Mouse (Mus musculus): ENCODE results near the gene Gm26657. TPM values are rescaled to one million over a fixed set of nuclear protein-coding genes. Genes with fewer than 3 reads are reported as not detected.

Gm26657 gene
- polyA plus RNA-seq, 1 experiment from 2014 or later: not detected

DNA sequence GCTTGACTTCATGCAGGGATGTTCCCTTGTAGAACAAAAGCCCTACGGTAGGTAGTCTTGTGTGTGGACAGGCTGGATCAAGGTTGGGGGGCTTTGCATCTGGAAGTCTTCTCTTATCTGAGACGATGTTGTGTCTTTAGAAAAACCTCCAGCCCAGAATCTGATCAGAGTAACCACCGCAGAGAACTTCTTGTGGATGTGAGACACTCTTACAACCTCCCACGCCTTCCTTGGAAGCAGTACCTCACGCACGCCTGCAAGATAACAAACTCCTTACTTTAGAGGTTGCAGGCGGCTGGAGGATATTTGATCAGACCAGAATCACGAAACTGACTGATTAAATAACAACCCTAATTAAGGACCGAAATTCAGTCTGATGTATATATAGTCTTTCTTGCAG, 19.5 kb upstream of the Gm26657 start:
- WGBS: 89% methylated on average over 9 of the region's 9 CpGs
- Histone ChIP-seq H3K4me3 (ENCODE audit: low read depth, low read length) (no peak overlapping the region), H3K27ac (ENCODE audit: low read depth, low read length) (no peak overlapping the region), H3K27me3 (ENCODE audit: control insufficient read depth, insufficient read depth, low read length) (no peaks in the 10 kb centered on the region), H3K9ac (ENCODE audit: low read length) (no peak overlapping the region), H3K4me2 (ENCODE audit: low read depth, low read length, severe bottlenecking) (no peak overlapping the region), H3K9me3 (ENCODE audit: control insufficient read depth, low read length) (no peaks in the 10 kb centered on the region), H3K4me1 (replicated peaks; ENCODE audit: control insufficient read depth, insufficient read depth, low read length) (no peaks in the 10 kb centered on the region), H3K36me3 (ENCODE audit: control insufficient read depth, insufficient read depth, low read length) (no peaks in the 10 kb centered on the region)
- DNase-seq (ENCODE audit: low spot score) (no peak), ATAC-seq (replicated peaks; ENCODE audit: low FRiP score) (no peak)

- Histone ChIP-seq H3K4me3 (ENCODE audit: low read depth, low read length) (no peak overlapping the region), H3K27me3 (ENCODE audit: control insufficient read depth, insufficient read depth, low read length) (no peaks in the 10 kb centered on the region), H3K9ac (ENCODE audit: low read length) (no peak overlapping the region), H3K36me3 (ENCODE audit: control insufficient read depth, insufficient read depth, low read length) (no peaks in the 10 kb centered on the region), H3K9me3 (ENCODE audit: control insufficient read depth, low read length) (no peaks in the 10 kb centered on the region), H3K27ac (ENCODE audit: low read depth, low read length) (no peak overlapping the region), H3K4me1 (replicated peaks; ENCODE audit: control insufficient read depth, insufficient read depth, low read length) (no peaks in the 10 kb centered on the region), H3K4me2 (ENCODE audit: low read depth, low read length, severe bottlenecking) (no peak overlapping the region)
- ATAC-seq (replicated peaks; ENCODE audit: low FRiP score) (no peak), DNase-seq (ENCODE audit: low spot score) (no peak)
- 28% methylated on average over 3 of the region's 3 CpGs for WGBS
These were observed 18.4 kb upstream of the Gm26657 start for GRCm38 (mm10) chr4:56721469-56721868.

DNA sequence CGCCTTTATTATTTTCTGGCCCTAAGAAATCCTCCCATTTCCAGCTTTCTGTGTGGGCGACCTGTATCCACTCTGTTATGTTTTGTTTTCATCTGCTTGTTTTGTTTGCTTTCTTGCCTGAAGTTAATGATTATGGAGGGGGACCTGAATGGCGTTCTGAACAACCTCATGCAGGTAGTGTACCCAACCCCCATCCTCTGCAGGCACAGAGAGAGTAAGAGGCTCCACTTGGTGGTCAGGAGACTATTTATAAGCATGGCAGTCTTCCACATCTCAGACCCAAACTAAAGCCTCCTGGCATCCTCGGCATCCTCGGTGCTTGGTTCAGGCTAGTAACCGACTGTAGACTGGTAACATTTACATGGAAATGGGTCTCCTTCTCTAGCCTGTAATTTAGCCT, 17.5 kb upstream of the Gm26657 start:
- H3K36me3 ChIP-seq (ENCODE audit: control insufficient read depth, insufficient read depth, low read length): no peaks in the 10 kb centered on the region
- no peak overlapping the region for H3K4me3 ChIP-seq (ENCODE audit: low read depth, low read length)
- H3K4me2 ChIP-seq (ENCODE audit: low read depth, low read length, severe bottlenecking): no peak overlapping the region
- no peak overlapping the region for H3K27ac ChIP-seq (ENCODE audit: low read depth, low read length)
- no peaks in the 10 kb centered on the region for H3K27me3 ChIP-seq (ENCODE audit: control insufficient read depth, insufficient read depth, low read length)
- H3K4me1 ChIP-seq (replicated peaks; ENCODE audit: control insufficient read depth, insufficient read depth, low read length): no peaks in the 10 kb centered on the region
- no peak overlapping the region for H3K9ac ChIP-seq (ENCODE audit: low read length)
- no peaks in the 10 kb centered on the region for H3K9me3 ChIP-seq (ENCODE audit: control insufficient read depth, low read length)
- 69% methylated on average over 6 of the region's 6 CpGs for WGBS
- DNase-seq (ENCODE audit: low spot score) (no peak), ATAC-seq (replicated peaks; ENCODE audit: low FRiP score) (no peak)

- DNase-seq (ENCODE audit: low spot score): no peak
- ATAC-seq (replicated peaks; ENCODE audit: low FRiP score): no peak
- H3K4me2 ChIP-seq (ENCODE audit: low read depth, low read length, severe bottlenecking): no peak overlapping the region
- H3K9ac ChIP-seq (ENCODE audit: low read length): no peak overlapping the region
- no peak overlapping the region for H3K27ac ChIP-seq (ENCODE audit: low read depth, low read length)
- H3K4me1 ChIP-seq (replicated peaks; ENCODE audit: control insufficient read depth, insufficient read depth, low read length): no peaks in the 10 kb centered on the region
- H3K36me3 ChIP-seq (ENCODE audit: control insufficient read depth, insufficient read depth, low read length): no peaks in the 10 kb centered on the region
- H3K9me3 ChIP-seq (ENCODE audit: control insufficient read depth, low read length): no peaks in the 10 kb centered on the region
- no peak overlapping the region for H3K4me3 ChIP-seq (ENCODE audit: low read depth, low read length)
- WGBS: 97% methylated on average over 6 of the region's 6 CpGs
- H3K27me3 ChIP-seq (ENCODE audit: control insufficient read depth, insufficient read depth, low read length): no peaks in the 10 kb centered on the region
These were observed 16.6 kb upstream of the Gm26657 start for GRCm38 (mm10) chr4:56723237-56723636.

DNA sequence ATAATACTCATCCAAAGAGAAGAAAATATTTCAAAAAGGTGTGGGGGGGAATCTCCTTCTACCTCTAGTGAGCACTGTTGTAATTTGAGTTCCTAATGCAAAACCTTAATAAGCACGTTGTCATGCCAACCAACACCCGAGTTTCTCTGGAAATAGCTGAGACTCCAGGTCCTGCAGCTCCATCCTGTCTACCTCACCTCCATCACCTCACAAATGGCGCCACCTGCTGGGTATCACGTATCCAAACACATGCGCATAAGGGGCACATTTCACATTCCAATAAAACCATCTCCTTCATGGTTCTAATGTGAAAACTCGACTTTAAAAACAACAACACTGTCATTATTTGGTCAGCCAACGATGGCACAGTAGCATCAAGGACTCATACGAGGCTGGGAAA, 14.0 kb upstream of the Gm26657 start:
- 61% methylated on average over 8 of the region's 8 CpGs for WGBS
- H3K27me3 ChIP-seq (ENCODE audit: control insufficient read depth, insufficient read depth, low read length): no peaks in the 10 kb centered on the region
- H3K27ac ChIP-seq (ENCODE audit: low read depth, low read length): no peak overlapping the region
- ATAC-seq (replicated peaks; ENCODE audit: low FRiP score): no peak
- DNase-seq (ENCODE audit: low spot score): no peak
- H3K9ac ChIP-seq (ENCODE audit: low read length): no peak overlapping the region
- no peaks in the 10 kb centered on the region for H3K9me3 ChIP-seq (ENCODE audit: control insufficient read depth, low read length)
- no peaks in the 10 kb centered on the region for H3K36me3 ChIP-seq (ENCODE audit: control insufficient read depth, insufficient read depth, low read length)
- no peak overlapping the region for H3K4me2 ChIP-seq (ENCODE audit: low read depth, low read length, severe bottlenecking)
- H3K4me1 ChIP-seq (replicated peaks; ENCODE audit: control insufficient read depth, insufficient read depth, low read length): no peaks in the 10 kb centered on the region
- no peak overlapping the region for H3K4me3 ChIP-seq (ENCODE audit: low read depth, low read length)

DNA sequence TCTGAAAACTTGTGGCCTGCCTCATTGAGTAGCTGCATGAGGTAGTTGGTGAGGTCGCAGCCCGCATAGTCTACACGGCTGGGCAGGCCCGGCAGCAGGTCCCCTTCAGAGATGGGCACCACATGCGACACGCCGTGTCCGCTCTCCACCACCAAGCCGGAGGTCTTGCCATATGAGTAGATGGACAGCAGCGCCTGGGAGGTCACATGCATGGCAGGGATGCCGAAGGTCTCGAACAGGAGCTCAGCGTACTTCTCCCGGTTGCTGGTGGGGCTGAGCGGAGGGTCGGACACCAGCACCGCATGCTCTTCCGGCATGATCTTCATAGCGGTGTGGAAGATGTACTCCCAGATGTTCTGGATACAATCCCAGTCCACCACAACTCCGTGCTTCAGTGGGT, 741 bp downstream of the Gm26657 start:
- 96% methylated on average over 20 of the region's 20 CpGs for WGBS
- H3K9me3 ChIP-seq (ENCODE audit: control insufficient read depth, low read length): no peaks in the 10 kb centered on the region
- no peak overlapping the region for H3K27ac ChIP-seq (ENCODE audit: low read depth, low read length)
- no peaks in the 10 kb centered on the region for H3K27me3 ChIP-seq (ENCODE audit: control insufficient read depth, insufficient read depth, low read length)
- ATAC-seq (replicated peaks; ENCODE audit: low FRiP score): no peak
- no peak overlapping the region for H3K9ac ChIP-seq (ENCODE audit: low read length)
- no peak overlapping the region for H3K4me3 ChIP-seq (ENCODE audit: low read depth, low read length)
- H3K4me2 ChIP-seq (ENCODE audit: low read depth, low read length, severe bottlenecking): no peak overlapping the region
- H3K36me3 ChIP-seq (ENCODE audit: control insufficient read depth, insufficient read depth, low read length): peaks cover 4% of the 10 kb centered on the region; the same call in 1 of the 2 replicates
- no peaks in the 10 kb centered on the region for H3K4me1 ChIP-seq (replicated peaks; ENCODE audit: control insufficient read depth, insufficient read depth, low read length)
- no peak for DNase-seq (ENCODE audit: low spot score)

GRCm38 (mm10) chr4:56741041-56741493, 1.2 kb downstream of the Gm26657 start, which contains the start of gene Actl7b:
TSS of gene Actl7b (minus strand) at chr4:56741443.
- H3K9me3 ChIP-seq (ENCODE audit: control insufficient read depth, low read length): no peaks in the 10 kb centered on the region
- H3K27me3 ChIP-seq (ENCODE audit: control insufficient read depth, insufficient read depth, low read length): no peaks in the 10 kb centered on the region
- H3K4me3 ChIP-seq (ENCODE audit: low read depth, low read length): no peak within 1 kb of the TSS
- 94% methylated on average over 13 of the region's 13 CpGs for WGBS
- no peak within 1 kb of the TSS for H3K9ac ChIP-seq (ENCODE audit: low read length)
- DNase-seq (ENCODE audit: low spot score) (no peak), ATAC-seq (replicated peaks; ENCODE audit: low FRiP score) (no peak)
- peaks cover 4% of the 10 kb centered on the region; the same call in 1 of the 2 replicates for H3K36me3 ChIP-seq (ENCODE audit: control insufficient read depth, insufficient read depth, low read length)
- H3K4me1 ChIP-seq (replicated peaks; ENCODE audit: control insufficient read depth, insufficient read depth, low read length): no peaks in the 10 kb centered on the region
- H3K27ac ChIP-seq (ENCODE audit: low read depth, low read length): no peak within 1 kb of the TSS
- H3K4me2 ChIP-seq (ENCODE audit: low read depth, low read length, severe bottlenecking): no peak within 1 kb of the TSS

DNA sequence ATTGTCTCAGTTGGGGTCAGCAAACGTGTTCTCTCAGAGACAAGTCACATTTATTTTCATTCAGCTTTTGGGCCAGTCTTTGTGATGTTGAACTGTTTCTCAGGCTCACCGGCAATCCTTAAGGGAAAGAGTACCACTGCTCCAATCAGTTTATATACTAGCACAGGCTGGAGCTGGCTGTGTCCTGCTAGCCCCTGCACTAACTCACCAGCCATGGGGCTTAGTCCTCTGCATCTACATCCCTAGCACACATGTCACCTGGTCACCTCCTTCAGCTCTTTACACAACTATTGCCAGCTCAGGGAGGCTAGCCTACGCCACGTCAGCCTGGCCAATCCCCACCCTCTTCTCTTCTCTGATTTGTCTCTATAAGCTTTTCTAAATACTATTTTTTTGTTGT, 2.8 kb downstream of the Gm26657 start:
- Histone ChIP-seq H3K4me2 (ENCODE audit: low read depth, low read length, severe bottlenecking) (no peak overlapping the region), H3K4me3 (ENCODE audit: low read depth, low read length) (no peak overlapping the region), H3K9me3 (ENCODE audit: control insufficient read depth, low read length) (no peaks in the 10 kb centered on the region), H3K27me3 (ENCODE audit: control insufficient read depth, insufficient read depth, low read length) (no peaks in the 10 kb centered on the region), H3K36me3 (ENCODE audit: control insufficient read depth, insufficient read depth, low read length) (peaks cover 4% of the 10 kb centered on the region; the same call in 1 of the 2 replicates), H3K27ac (ENCODE audit: low read depth, low read length) (no peak overlapping the region), H3K4me1 (replicated peaks; ENCODE audit: control insufficient read depth, insufficient read depth, low read length) (no peaks in the 10 kb centered on the region), H3K9ac (ENCODE audit: low read length) (no peak overlapping the region)
- 90% methylated on average over 4 of the region's 4 CpGs for WGBS
- DNase-seq (ENCODE audit: low spot score) (no peak), ATAC-seq (replicated peaks; ENCODE audit: low FRiP score) (no peak)

DNA sequence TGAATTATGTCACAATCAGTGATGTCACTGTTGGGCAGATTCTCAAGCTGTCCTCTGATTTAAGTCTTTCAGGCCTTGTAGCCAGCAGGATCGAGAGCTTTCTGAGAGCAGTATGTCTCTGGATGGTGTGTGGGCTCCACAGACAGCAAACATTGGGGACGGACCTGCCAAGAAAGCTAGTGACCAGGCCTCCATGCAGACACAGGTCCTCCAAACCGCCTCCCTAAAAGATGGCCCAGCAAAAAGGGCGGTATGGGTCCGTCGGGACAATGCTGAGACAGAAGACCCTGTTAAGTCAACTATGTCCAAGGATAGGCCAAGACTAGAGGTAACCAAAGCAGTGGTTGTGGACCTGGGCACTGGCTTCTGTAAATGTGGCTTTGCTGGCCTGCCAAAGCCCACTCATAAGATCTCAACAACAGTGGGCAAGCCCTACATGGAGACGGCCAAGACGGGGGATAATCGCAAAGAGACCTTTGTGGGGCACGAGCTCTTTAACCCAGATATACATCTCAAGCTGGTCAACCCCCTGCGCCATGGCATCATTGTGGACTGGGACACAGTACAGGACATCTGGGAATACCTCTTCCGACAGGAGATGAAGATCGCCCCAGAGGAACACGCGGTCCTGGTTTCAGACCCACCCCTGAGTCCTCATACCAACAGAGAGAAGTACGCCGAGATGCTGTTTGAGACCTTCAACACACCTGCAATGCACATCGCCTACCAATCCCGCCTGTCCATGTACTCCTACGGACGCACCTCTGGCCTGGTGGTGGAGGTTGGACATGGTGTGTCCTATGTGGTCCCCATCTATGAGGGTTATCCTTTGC, 3.7 kb downstream of the Gm26657 start, which contains the start of gene Actl7a:
Gene Actl7a (plus strand): TSS at position 51 of the 833 bp plus-strand sequence.
- no peaks in the 10 kb centered on the region for H3K27me3 ChIP-seq (ENCODE audit: control insufficient read depth, insufficient read depth, low read length)
- peaks cover 4% of the 10 kb centered on the region; the same call in 1 of the 2 replicates for H3K36me3 ChIP-seq (ENCODE audit: control insufficient read depth, insufficient read depth, low read length)
- H3K4me2 ChIP-seq (ENCODE audit: low read depth, low read length, severe bottlenecking): no peak within 1 kb of the TSS
- WGBS: 96% methylated on average over 21 of the region's 21 CpGs
- H3K9me3 ChIP-seq (ENCODE audit: control insufficient read depth, low read length): no peaks in the 10 kb centered on the region
- ATAC-seq (replicated peaks; ENCODE audit: low FRiP score) (no peak), DNase-seq (ENCODE audit: low spot score) (no peak)
- H3K4me3 ChIP-seq (ENCODE audit: low read depth, low read length): no peak within 1 kb of the TSS
- H3K9ac ChIP-seq (ENCODE audit: low read length): no peak within 1 kb of the TSS
- H3K4me1 ChIP-seq (replicated peaks; ENCODE audit: control insufficient read depth, insufficient read depth, low read length): no peaks in the 10 kb centered on the region
- no peak within 1 kb of the TSS for H3K27ac ChIP-seq (ENCODE audit: low read depth, low read length)
